Mouse (Mus musculus) megakaryocyte-erythroid progenitor cell, adult 5-6 weeks (primary cell): ENCODE measurements at regions not wholly inside any gene's neighbourhood (a gene's known extent, or its start where the extent isn't known, plus 50 kb on each side); places are given as distances from the start of the nearest gene placed in this dataset.
"Not testable (repeated sequence)": the region's sequence is repeated elsewhere in the genome, so short reads cannot be mapped to it uniquely, and the experiment has no call there.

Experiments used
- ATAC-seq: replicated peaks from 2 replicates; pipeline ENCODE4 v1.8.0; 2016; ENCODE audit warnings: mild to moderate bottlenecking, inconsistent platforms; ENCODE audit not compliant: severe bottlenecking, poor library complexity, low FRiP score, low TSS enrichment

DNA sequence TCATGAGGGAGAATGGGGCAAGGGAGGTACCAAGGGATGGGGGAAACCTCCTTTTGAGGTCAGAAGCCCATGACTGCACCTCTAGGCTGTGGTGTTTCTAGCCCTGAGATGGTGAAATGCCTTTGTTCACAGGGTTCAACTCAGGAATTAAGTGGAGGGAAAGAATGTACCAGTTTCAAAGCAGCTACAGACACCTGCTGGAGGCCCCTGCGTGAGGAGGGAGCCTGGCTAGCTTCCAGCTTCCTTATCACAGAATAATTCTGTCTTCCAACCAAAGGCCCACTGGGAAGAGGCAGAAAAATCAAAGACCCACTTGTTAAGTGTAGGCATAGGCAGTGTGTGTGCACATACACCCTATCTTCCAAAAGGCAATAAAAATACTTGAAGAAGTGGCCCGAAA lies 150.6 kb downstream of the Srek1 start:
- ATAC-seq: no peak

DNA sequence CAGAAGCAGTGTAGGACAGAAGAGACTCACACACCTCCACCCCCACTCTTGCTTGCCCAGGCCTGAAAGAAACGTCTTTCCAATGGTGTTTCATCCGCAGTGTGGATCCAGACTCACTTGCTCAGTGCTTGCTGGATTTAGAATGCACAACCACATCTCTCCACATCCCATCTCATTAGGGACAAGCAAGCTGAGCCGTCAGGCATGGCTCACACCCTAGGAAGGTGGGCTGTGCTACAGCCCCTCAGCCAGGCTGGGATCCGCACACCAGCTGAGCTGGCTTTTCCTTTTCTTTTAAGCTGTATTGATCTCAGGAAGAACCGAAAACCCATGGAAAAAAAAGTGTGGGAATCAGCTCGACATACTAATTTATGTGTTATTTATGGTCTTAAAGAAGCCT lies 151.1 kb downstream of the Srek1 start:
- ATAC-seq: no peak

DNA sequence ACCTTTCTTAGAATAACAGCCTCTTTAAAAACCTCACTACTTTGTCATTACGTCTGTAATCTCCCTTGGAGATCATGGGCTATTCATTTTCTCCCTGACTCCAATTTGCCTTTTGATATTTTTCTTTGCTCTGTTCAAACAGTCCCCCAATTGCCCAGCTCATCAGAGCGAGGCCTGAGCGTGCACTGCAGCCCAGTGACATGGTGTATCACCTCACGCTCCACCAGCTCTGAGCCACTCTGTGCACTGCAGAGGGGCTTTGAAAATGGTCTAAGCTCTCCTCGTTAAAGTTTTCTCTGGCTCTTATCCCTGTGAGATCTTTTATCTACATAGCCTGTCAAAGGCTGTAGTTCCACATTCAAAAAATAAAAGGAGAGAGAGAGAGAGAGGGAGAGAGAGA lies 152.1 kb downstream of the Srek1 start:
- ATAC-seq: no peak

DNA sequence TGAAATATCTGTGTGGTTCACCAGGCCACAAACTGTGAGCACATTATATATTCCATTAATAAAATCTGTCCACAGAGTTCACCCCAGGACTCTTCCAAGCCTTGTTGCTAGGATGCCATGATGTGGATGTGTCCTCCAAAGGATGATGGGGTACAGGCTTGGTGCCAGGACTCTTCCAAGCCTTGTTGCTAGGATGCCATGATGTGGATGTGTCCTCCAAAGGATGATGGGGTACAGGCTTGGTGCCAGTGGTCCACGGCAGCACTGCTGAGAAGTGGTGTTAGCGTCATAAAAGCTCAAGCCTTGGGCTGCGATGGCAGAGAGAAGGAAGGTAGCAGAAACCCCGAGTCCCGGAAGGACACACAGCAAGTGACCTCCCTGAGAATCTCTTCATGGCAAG lies 153.4 kb downstream of the Srek1 start:
- not testable (repeated sequence) for ATAC-seq

DNA sequence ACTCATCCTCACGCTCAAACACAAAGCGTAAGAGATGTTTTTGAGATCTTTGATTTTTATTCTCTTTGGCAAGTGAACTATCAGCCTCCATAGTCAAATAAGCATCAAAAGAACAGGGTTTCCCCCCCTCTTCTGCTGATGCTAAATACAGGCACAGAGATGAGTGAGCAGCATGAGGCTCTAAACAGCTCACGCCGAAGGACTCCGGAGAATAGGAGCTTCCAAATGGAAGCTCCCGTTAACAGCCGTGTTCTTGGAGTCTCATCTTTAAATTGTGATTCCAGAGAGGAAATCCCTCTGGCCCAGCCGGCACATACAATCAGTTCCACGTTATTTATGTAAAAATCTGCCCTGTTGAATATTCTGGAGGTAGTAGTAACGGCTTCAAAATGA lies 161.1 kb downstream of the Srek1 start:
- no peak for ATAC-seq

DNA sequence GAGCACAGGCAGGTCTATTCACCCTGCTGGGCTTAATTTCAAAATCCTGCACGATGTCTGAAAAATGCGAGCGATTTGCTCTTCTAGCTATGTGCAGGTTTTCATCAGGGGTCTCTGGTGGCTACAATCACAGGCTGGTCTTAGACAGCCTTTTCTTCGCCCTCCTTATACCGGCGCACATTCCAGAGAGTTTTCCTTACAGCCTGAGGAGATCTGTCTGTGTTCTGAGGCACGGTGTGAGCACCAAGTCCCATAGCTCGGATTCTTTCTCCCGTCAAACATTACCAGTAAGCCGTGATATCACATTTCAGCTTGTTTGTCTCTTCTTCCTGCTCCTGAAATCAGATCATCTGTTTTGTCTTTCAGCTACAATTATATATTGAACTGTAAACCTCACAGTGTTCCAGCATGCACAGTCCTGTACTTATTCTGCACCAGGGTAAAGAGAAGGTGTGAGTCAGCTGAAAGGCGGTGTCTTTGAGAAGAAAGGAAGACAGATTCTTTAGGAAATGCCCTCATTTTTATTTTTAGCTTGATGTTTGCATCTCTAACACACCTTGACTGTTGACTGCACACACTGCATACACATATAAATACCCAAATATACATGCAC lies 161.6 kb downstream of the Srek1 start:
- no peak for ATAC-seq

DNA sequence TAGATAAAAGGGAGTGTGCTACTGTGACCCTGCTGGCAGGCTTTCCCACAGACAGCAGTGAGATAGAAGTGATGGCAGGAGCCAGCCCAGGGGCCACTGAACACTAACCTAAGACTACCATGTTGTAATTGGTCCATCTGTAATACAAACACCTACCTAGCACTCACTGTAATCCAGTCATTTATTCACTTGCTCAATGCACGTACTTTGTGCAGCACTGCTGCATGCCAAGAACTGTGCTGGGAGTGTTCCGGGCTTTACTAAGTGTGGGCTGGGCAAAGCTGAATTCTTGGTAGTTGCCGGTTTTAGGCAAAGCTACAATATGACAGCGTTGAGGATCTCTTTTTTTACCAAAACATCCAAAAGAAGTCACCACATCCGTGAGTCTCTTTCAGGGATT lies 172.1 kb downstream of the Srek1 start:
- no peak for ATAC-seq

DNA sequence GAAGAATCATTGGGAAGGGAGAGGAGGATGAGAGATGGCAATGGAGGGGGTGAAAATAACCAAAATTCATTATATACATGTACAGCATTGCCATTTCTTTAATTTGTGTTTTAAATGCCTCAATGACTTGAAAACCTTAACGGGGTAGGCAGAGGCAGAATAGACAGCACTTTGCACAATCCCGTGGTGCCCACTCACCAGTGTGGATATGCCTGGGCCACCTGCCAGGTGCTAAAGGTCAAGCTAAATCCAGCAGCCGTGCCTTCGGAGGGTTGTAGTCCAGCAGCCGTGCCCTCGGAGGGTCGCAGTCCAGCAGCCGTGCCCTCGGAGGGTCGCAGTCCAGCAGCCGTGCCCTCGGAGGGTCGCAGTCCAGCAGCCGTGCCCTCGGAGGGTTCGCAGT lies 182.0 kb downstream of the Srek1 start:
- ATAC-seq: no peak

DNA sequence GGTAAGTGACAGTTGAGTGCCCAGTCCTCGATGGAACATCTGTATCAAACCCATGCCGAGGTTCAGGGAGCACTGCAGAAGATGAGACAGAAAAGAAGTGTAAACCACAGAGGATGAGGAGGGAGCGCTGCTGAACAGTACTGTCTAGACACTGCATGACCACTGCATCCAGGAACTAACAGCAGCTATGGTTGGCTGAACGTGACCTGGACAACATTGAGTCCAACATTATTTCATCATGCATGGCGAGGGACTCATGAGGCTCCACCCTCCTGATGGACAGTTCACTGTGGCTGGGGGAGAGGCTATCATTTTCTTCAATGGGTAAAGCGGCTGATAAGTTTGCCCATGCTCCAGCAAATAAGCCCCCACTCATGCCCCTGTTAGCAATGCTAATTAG lies 182.5 kb downstream of the Srek1 start:
- ATAC-seq: no peak

DNA sequence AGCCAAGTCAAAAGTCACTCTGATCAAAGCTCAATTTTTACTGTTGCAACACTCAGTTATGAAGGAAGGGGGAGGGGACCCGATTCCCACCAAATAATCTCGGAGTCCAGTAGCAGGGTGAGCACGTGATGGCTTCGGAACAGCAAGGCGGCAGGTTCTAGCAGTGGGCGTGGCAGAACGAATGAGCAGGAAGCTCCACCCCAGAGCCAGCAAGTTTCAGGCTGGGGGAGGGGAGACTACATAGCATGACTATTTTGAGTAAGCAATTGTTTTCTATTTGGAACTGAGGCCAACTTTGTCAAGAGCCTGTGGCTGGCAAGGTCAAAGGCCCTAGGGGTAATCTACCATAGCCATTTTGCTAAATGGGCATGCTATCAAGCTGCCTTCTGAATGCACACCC lies 183.0 kb downstream of the Srek1 start:
- not testable (repeated sequence) for ATAC-seq

DNA sequence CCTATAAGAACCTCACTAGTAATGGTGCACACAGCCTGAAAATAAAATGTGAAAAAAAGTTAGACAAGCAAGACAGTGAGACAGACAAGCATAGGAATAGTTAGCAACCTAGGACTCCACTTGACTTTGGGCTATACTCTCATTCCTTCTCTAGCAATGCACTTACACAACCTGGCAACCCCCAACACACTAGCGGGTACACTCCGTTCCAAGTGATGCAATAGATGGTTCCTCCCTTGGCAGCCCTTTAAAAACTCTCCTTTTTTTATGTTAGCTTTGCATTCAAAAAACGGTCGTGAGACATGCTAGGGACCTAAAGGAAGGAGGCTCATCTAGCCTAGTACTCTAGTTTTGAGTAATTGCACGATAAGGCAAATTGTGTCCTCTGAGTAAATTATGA lies 184.8 kb downstream of the Srek1 start:
- no peak for ATAC-seq

DNA sequence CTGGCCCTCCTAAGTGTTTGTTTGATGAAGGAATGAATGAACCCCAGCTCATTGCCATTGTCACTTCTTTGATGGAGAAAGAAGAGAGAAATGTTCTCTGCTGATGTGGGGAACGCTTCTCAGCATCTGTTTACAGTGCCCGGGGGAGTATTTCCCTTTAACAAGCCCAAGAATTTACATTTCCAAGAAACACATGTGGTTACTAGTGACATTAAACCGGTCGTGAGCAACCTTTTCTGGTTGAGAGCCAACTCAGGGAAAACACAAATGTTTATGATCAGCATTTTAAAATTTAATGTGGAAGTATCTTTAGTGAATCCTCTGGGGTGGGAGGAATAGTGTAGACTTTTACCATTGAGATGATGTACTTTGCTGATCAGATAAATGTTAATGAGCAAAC lies 197.6 kb downstream of the Srek1 start:
- no peak for ATAC-seq

DNA sequence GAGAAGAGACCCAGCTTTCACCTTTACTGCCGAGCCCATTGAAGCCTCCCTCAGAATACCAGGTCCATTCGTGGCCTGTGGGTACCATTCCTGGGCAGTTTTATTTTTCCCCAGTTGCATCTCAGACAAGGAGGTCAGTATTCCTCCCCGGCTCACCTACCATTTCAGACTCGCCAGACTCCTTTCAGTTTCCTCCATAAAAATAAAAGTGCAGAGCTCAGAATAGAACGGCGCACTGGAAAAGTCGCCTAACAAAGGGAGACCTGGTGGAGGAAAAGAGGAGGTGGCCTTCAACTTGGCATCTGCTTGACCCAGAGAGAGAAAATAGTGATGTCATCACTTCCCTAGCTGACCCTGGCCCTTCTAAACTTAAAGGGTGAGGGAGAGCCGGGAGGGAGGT lies 209.7 kb downstream of the Srek1 start:
- no peak for ATAC-seq

DNA sequence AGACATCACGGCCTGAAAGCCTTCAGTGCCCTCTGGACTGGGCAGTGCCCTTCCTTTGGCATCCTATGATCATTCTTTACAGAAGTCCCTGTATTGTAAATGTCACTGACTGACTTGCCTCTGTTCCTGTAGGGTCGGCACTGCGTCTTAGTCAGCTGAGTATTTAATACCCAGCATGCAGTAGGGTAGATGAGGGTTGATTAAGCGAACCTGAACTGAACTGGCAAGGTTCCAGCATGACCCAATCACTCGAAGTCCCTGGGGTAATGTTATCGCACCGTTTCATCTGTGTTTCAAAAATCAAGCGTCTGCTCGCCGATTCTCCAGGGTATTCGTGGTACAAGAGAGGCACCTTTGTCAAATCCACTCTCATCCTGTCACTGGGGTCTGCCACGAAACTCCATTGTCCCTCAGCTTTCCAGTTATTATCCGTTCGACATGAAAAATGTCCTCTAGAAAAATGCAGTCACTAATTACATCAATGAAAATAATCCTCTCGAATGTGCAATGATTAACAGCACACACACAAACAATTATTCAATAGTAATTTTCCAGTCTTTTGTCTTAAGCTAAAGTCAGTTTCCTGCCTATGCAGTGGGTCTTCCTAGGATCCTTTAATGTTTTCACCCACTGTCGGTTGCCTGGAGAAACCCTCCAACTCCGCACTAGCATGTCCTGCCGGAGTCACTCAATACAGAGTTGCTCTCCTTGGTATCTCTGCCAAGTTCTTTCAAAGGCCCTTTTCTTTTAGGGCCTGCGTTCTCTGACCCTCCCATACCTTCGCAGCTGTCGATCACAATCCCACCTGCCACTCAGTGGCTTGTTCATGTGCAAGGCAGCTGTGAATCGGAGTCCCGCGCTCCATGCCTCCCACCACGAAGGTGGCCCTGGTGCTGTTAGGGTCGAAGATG lies 212.4 kb downstream of the Srek1 start:
- no peak for ATAC-seq

DNA sequence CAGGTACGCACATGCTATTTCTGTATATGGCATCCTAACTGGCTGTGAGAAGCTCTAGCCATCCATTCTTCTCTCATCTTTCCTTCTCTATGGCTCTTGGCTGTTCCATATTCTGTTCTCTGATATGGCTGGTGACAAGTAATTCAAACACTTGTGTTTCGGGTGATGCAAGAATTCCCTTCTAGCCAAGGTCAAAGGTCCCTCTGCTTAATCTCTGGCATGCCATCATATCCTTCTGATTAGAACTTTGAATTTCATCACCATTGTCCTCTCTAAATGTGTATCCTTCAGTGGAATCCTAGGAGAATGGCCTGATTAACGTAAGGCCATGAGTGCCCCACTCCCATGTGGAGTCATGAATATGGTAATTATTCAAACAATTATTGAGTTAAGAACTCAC lies 215.5 kb downstream of the Srek1 start:
- ATAC-seq: no peak

DNA sequence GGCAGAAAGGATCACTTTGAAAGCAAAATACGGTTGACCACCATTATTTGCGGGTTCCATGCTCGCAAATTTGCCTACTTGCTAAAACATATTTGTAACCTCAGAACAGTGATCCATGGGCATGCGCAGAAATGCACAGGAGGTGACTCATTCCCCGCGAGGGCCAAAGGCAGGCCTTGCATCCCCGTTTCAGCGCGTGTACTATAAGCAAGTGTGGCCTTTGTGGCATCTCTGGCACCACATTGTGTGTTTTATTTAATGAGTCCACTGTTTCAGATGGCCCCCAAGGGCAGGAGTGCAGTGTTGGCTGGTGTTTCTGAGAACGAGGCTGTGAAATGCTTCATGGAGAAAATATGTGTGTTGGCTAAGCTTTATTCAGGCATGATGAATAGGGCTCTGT lies 205.3 kb upstream of the Mast4 start:
- ATAC-seq: no peak

DNA sequence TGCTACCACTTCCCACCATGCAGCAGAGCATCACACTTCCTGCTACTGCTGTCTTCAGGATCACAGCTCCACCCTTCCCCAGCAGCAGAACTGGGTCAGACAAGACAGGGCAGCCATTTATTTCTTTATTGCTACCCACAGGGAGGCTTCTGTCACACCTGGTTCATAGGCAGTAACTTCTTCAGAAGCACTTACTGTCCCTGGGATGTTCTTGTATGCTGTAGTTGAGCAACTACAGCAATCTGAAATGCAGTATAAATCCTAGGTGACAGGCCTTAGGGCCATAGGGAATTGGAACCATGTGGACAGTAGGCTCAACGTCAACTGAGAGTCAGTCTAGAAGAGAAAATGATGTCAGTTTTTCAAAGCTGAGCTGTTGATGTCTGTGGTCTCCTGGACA lies 179.5 kb upstream of the Mast4 start:
- ATAC-seq: no peak

DNA sequence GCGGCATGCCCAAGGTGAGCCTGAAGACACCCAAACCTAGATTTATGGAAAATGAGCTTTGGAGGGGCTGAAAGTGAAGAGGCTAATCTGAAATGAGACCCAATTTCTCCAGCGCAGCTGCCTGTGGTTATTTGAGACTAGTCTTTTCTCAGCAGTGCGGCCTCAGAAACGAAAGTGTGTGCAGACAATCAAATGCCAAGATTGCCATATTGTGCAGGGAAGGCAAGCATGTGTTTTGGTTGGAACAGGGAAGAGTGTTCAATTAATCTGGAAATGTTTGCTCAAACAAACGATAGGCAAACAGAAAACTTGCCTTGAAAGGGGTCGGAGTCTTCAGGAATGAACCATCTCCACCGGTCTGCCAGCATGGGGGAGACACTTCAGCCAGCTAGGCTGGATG lies 178.2 kb upstream of the Mast4 start:
- no peak for ATAC-seq

DNA sequence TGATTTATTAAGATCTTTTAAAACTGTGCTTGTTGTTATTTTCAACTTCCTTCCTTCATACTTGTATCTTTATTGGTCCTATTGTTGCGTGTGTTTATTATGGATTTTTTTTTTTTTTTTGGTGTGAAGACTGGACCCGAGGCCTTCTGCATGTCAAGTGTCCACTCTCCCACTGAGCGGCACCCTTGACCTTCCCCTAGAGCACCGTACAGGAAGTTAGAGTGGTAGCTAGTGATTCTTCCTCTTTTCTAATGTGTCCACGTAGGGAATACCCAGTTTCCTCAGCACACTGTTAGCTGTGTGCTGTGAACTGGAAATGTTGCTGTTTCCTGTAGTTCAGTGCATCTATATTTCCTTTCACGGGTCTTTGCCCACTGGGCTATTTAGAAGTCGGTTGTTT lies 170.7 kb upstream of the Mast4 start:
- no peak for ATAC-seq

DNA sequence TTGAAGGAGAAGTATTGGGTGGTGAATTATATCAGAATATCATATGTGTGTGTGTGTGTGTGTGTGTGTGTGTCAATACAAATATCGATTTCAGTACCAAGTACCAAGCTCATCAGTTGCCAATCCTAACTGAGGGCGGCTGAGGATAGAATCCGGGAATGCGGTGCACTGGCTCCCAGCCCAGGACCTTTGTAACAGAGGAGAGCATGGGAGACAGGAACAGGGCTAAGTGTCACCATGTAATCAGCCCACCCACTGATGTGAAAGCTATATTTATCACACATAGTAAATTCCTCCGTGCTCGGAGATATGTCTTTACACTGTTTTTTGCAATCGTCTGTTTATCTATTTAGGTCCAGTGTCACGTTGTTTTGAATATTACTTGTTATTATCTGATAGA lies 165.1 kb upstream of the Mast4 start:
- no peak for ATAC-seq

DNA sequence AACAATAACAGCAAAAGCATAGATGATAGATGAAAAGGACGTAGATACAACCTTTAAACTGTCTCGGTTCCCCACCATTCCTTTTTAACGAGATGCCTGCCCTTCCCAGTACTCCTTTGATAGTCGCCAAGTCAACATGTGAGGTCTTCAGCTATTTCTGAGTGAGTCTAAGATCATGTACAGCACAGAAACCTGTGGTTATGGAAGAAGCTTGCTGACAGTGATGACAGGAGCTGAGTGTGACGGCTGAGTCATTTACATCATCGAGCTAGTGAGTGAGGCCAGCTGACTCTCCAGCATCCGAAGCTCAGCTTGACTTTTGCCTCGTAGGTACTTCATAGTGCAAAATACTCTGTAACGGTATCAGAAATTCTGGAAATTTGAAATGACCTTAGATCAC lies 160.1 kb upstream of the Mast4 start:
- ATAC-seq: no peak
